Mouse (Mus musculus): ENCODE measurements around the gene Leap2. TPM values are rescaled to one million over a fixed set of nuclear protein-coding genes. Genes with fewer than 3 reads are reported as not detected.
"Not testable (repeated sequence)": the region's sequence is repeated elsewhere in the genome, so short reads cannot be mapped to it uniquely, and the experiment has no call there.

The Leap2 gene
- total and polyA plus RNA-seq, 3 experiments = 0.24 TPM; not detected in 2

GRCm38 (mm10) chr11:53427993-53428715, 5.2 kb upstream of the Leap2 start:
- no peaks in the 10 kb centered on the region for H3K27me3 ChIP-seq (ENCODE audit: control insufficient read depth in 1 of 2, insufficient read depth in 2 of 2, low read length in 2 of 2)
- no peak overlapping the region for H3K4me3 ChIP-seq (ENCODE audit: control insufficient read depth in 1 of 2, insufficient read depth in 1 of 2, low read depth in 2 of 2, low read length in 2 of 2)
- no peak for DNase-seq (ENCODE audit: low read depth, low spot score)
- peaks cover 14% of the 10 kb centered on the region for H3K79me2 ChIP-seq (ENCODE audit: control insufficient read depth, insufficient read depth, low read length, poor library complexity)
- H3K9ac ChIP-seq (ENCODE audit: control insufficient read depth, low read depth, low read length, poor library complexity, severe bottlenecking) = no peak overlapping the region
- H3K27ac ChIP-seq (ENCODE audit: control insufficient read depth, low read depth, low read length) = no peak overlapping the region
- no peaks in the 10 kb centered on the region for H3K9me3 ChIP-seq (replicated peaks; ENCODE audit: insufficient read depth, low read length)
- peaks cover 8 to 23% of the 10 kb centered on the region in 2 experiments for H3K4me1 ChIP-seq (ENCODE audit: control insufficient read depth in 1 of 2, insufficient read depth in 2 of 2, low read length in 2 of 2)
- peaks cover 7 to 23% of the 10 kb centered on the region in 2 experiments for H3K36me3 ChIP-seq (ENCODE audit: control insufficient read depth in 1 of 2, insufficient read depth in 2 of 2, low read length in 2 of 2)
- TF ChIP-seq POLR2AphosphoS2 (IDR thresholded peaks at IDR 0.05; ENCODE audit: low read length) (peak; percentile 91), ZMIZ1 (IDR thresholded peaks at IDR 0.05; ENCODE audit: low read depth, low read length) (no peak), MEF2A (IDR thresholded peaks at IDR 0.05; ENCODE audit: extremely low read depth, insufficient replicate concordance, low read depth, low read length, poor library complexity, severe bottlenecking) (no peak)

GRCm38 (mm10) chr11:53426914-53427313, 3.9 kb upstream of the Leap2 start:
- H3K9ac ChIP-seq (ENCODE audit: control insufficient read depth, low read depth, low read length, poor library complexity, severe bottlenecking); H3K4me3 ChIP-seq (ENCODE audit: control insufficient read depth in 1 of 2, insufficient read depth in 1 of 2, low read depth in 2 of 2, low read length in 2 of 2); H3K9me3 ChIP-seq (replicated peaks; ENCODE audit: insufficient read depth, low read length); DNase-seq (ENCODE audit: low read depth, low spot score); H3K27ac ChIP-seq (ENCODE audit: control insufficient read depth, low read depth, low read length); H3K27me3 ChIP-seq (ENCODE audit: control insufficient read depth in 1 of 2, insufficient read depth in 2 of 2, low read length in 2 of 2): not testable (repeated sequence)
- TF ChIP-seq POLR2A (IDR thresholded peaks at IDR 0.05; ENCODE audit: control insufficient read depth in 1 of 2, insufficient read depth in 1 of 2, low read depth in 1 of 2, low read length in 2 of 2, poor library complexity in 1 of 2) (peak in 1 of 2 experiments; percentile 26; a peak in 1 of 4 replicates), ZNF384 (IDR thresholded peaks at IDR 0.05; ENCODE audit: low read depth, low read length) (peak; percentile 75)
- Histone ChIP-seq H3K4me1 (ENCODE audit: control insufficient read depth in 1 of 2, insufficient read depth in 2 of 2, low read length in 2 of 2) (peaks cover 0 to 13% of the 10 kb centered on the region in 2 experiments; a peak in 2 of 4 replicates), H3K36me3 (ENCODE audit: control insufficient read depth in 1 of 2, insufficient read depth in 2 of 2, low read length in 2 of 2) (peaks cover 7 to 12% of the 10 kb centered on the region in 2 experiments), H3K79me2 (ENCODE audit: control insufficient read depth, insufficient read depth, low read length, poor library complexity) (peaks cover 14% of the 10 kb centered on the region)

- Histone ChIP-seq H3K4me1 (ENCODE audit: control insufficient read depth in 1 of 2, insufficient read depth in 2 of 2, low read length in 2 of 2) (peaks cover 0 to 7% of the 10 kb centered on the region in 2 experiments; a peak in 2 of 4 replicates), H3K27me3 (ENCODE audit: control insufficient read depth in 1 of 2, insufficient read depth in 2 of 2, low read length in 2 of 2) (no peaks in the 10 kb centered on the region), H3K79me2 (ENCODE audit: control insufficient read depth, insufficient read depth, low read length, poor library complexity) (peaks cover 14% of the 10 kb centered on the region), H3K4me3 (ENCODE audit: control insufficient read depth in 1 of 2, insufficient read depth in 1 of 2, low read depth in 2 of 2, low read length in 2 of 2) (no peak overlapping the region), H3K36me3 (ENCODE audit: control insufficient read depth in 1 of 2, insufficient read depth in 2 of 2, low read length in 2 of 2) (peaks cover 6 to 7% of the 10 kb centered on the region in 2 experiments), H3K9ac (ENCODE audit: control insufficient read depth, low read depth, low read length, poor library complexity, severe bottlenecking) (no peak overlapping the region), H3K27ac (ENCODE audit: control insufficient read depth, low read depth, low read length) (no peak overlapping the region), H3K9me3 (replicated peaks; ENCODE audit: insufficient read depth, low read length) (no peaks in the 10 kb centered on the region)
- TF ChIP-seq USF1 (IDR thresholded peaks at IDR 0.05; ENCODE audit: low read depth, low read length) = no peak
- TF ChIP-seq TAL1 (IDR thresholded peaks at IDR 0.05; ENCODE audit: low read length) = no peak
- TF ChIP-seq ZMIZ1 (IDR thresholded peaks at IDR 0.05; ENCODE audit: low read depth, low read length) = no peak
- TF ChIP-seq SMC3 (IDR thresholded peaks at IDR 0.05; ENCODE audit: low read depth, low read length) = no peak
- TF ChIP-seq RAD21 (IDR thresholded peaks at IDR 0.05; ENCODE audit: low read depth, low read length) = no peak
- no peak for TF ChIP-seq MAZ (IDR thresholded peaks at IDR 0.05; ENCODE audit: low read depth, low read length)
- TF ChIP-seq ETS1 (IDR thresholded peaks at IDR 0.05; ENCODE audit: low read depth, low read length) = no peak
- TF ChIP-seq TCF12 (IDR thresholded peaks at IDR 0.05; ENCODE audit: low read depth, low read length) = no peak
- TF ChIP-seq MAX (IDR thresholded peaks at IDR 0.05; ENCODE audit: low read length) = no peak
- no peak for TF ChIP-seq MXI1 (IDR thresholded peaks at IDR 0.05; ENCODE audit: low read depth, low read length)
- TF ChIP-seq CHD1 (IDR thresholded peaks at IDR 0.05; ENCODE audit: low read depth, low read length) = no peak
- no peak for TF ChIP-seq UBTF (IDR thresholded peaks at IDR 0.05; ENCODE audit: borderline replicate concordance, insufficient read depth, low read depth, low read length)
- TF ChIP-seq POLR2AphosphoS5 (IDR thresholded peaks at IDR 0.05; ENCODE audit: borderline replicate concordance, low read depth, low read length) = no peak
- no peak for TF ChIP-seq JUND (IDR thresholded peaks at IDR 0.05; ENCODE audit: low read depth, low read length)
- DNase-seq (ENCODE audit: low read depth, low spot score) = no peak
Observed at GRCm38 (mm10) chr11:53425711-53426255, 2.8 kb upstream of the Leap2 start.
